Comparison of ENCODE assay signal across 19 mouse cellular contexts in the genomic region with DNA sequence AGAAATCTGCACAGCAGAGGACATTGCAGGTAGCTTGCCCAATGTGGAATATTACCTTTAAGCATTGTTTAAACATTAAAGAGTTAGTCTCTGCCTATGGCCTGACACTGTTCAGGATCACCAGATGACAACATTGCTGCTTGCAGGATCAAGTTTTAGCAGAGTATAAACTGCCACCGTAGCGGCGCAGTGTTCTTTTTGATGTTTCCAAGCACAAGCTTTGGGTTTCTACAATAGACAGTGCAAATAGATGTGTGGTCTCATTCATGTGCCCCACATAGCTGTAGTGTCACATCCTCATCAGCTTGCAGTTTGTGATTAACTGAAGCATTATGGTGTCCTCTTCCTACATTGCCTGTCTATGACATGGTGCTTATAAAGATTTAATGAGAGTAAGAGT.
DNase-seq lines count a peak whose midpoint lies in the region; ATAC-seq lines count a peak whose summit lies in the region.
"Had no signal": no experiment of that assay in that cellular context is flagged by ENCODE, and none has a peak within 500 bp of the region (broad histone marks: within the 10 kb centered on the region; RNA-seq: fewer than 3 reads in every experiment).

No protein-coding gene starts in this region.

- DNase-seq in CD4-positive helper T cell, adult 2 months (ENCODE audit: low read depth, low spot score): peak; percentile 30
- peak; percentile 56 for DNase-seq in naive thymus-derived CD4-positive, alpha-beta T cell, adult 2 months (ENCODE audit: low read depth)
- peak; percentile 55 to 66 for DNase-seq in thymus, postnatal 10 days (ENCODE audit: low spot score in 2 of 2)
- DNase-seq in thymus, postnatal 4 days: peak; percentile 64
- DNase-seq in left cerebral cortex, postnatal 10 days (ENCODE audit: extremely low spot score in 1 of 2, low spot score in 2 of 2): no peak
- DNase-seq in liver, embryonic 11.5 days (ENCODE audit: low spot score): no peak
- DNase-seq: adrenal gland, postnatal 14 days; cerebellum, adult 11-12 months; cerebellum, adult 9-10 months; cerebellum, postnatal 25 days; gastrocnemius, postnatal 10 days; heart, adult 18-20 months; heart, postnatal 14 days had no signal

- H3K36me3 ChIP-seq in kidney, embryonic 15.5 days: peaks cover 9% of the 10 kb centered on the region; the same call in 1 of the 2 replicates
- no peaks in the 10 kb centered on the region for H3K36me3 ChIP-seq in liver, embryonic 11.5 days (ENCODE audit: control insufficient read depth, insufficient read depth, low read length)
- H3K36me3 ChIP-seq: embryonic facial prominence, embryonic 12.5 days; forebrain, embryonic 15.5 days; hindbrain, embryonic 13.5 days had no signal

- no peak overlapping the region for H3K4me2 ChIP-seq in kidney, embryonic 15.5 days
- H3K4me2 ChIP-seq in liver, embryonic 11.5 days: no peak overlapping the region
- H3K4me2 ChIP-seq: embryonic facial prominence, embryonic 12.5 days; forebrain, embryonic 15.5 days; heart, embryonic 11.5 days; heart, embryonic 15.5 days; hindbrain, embryonic 13.5 days had no signal

- no peak overlapping the region for H3K27ac ChIP-seq in kidney, embryonic 15.5 days
- no peak overlapping the region for H3K27ac ChIP-seq in liver, embryonic 11.5 days (ENCODE audit: low read depth, low read length)
- H3K27ac ChIP-seq: embryonic facial prominence, embryonic 12.5 days; forebrain, embryonic 15.5 days; heart, embryonic 15.5 days; hindbrain, embryonic 13.5 days had no signal

- 95% methylated on average over 3 of the region's 3 CpGs for WGBS in kidney, embryonic 15.5 days
- WGBS in liver, embryonic 11.5 days: 94% methylated on average over 3 of the region's 3 CpGs

- H3K4me3 ChIP-seq in kidney, embryonic 15.5 days (replicated peaks): no peak overlapping the region
- no peak overlapping the region for H3K4me3 ChIP-seq in liver, embryonic 11.5 days (ENCODE audit: low read depth, low read length)
- H3K4me3 ChIP-seq: embryonic facial prominence, embryonic 12.5 days; forebrain, embryonic 15.5 days; heart, embryonic 15.5 days; hindbrain, embryonic 13.5 days had no signal

- no peaks in the 10 kb centered on the region for H3K4me1 ChIP-seq in kidney, embryonic 15.5 days
- H3K4me1 ChIP-seq in liver, embryonic 11.5 days (replicated peaks; ENCODE audit: control insufficient read depth, insufficient read depth, low read length): no peaks in the 10 kb centered on the region; the same call in 1 of the 2 replicates
- H3K4me1 ChIP-seq: embryonic facial prominence, embryonic 12.5 days; forebrain, embryonic 15.5 days; heart, embryonic 15.5 days; hindbrain, embryonic 13.5 days had no signal

- no peak for ATAC-seq in kidney, embryonic 15.5 days (replicated peaks; ENCODE audit: low FRiP score)
- no peak for ATAC-seq in liver, embryonic 11.5 days (replicated peaks; ENCODE audit: low FRiP score)
- ATAC-seq: forebrain, embryonic 15.5 days had no signal

- no peak overlapping the region for H3K9ac ChIP-seq in kidney, embryonic 15.5 days
- H3K9ac ChIP-seq in liver, embryonic 11.5 days (ENCODE audit: low read depth, low read length): no peak overlapping the region
- H3K9ac ChIP-seq: embryonic facial prominence, embryonic 12.5 days; forebrain, embryonic 15.5 days; heart, embryonic 15.5 days; hindbrain, embryonic 13.5 days had no signal

- no peaks in the 10 kb centered on the region for H3K27me3 ChIP-seq in kidney, embryonic 15.5 days
- H3K27me3 ChIP-seq in liver, embryonic 11.5 days (replicated peaks; ENCODE audit: control insufficient read depth, insufficient read depth, low read length): no peaks in the 10 kb centered on the region
- H3K27me3 ChIP-seq: embryonic facial prominence, embryonic 12.5 days; forebrain, embryonic 15.5 days; heart, embryonic 15.5 days; hindbrain, embryonic 13.5 days had no signal

- intact Hi-C loops in left cerebral cortex, postnatal 10 days (cut with DNase I): no loop called here

- no peaks in the 10 kb centered on the region for H3K9me3 ChIP-seq in kidney, embryonic 15.5 days (replicated peaks)
- no peaks in the 10 kb centered on the region for H3K9me3 ChIP-seq in liver, embryonic 11.5 days (ENCODE audit: control insufficient read depth, low read length)
- H3K9me3 ChIP-seq: embryonic facial prominence, embryonic 12.5 days; forebrain, embryonic 15.5 days; heart, embryonic 15.5 days; hindbrain, embryonic 13.5 days had no signal

Comparison
In these comparisons a context has a peak if more than half of its experiments do, and no peak if none do; other contexts are left out.
1. DNase-seq: peak in CD4-positive helper T cell, adult 2 months (single experiment), naive thymus-derived CD4-positive, alpha-beta T cell, adult 2 months (single experiment), thymus, postnatal 10 days (2 of 2) and thymus, postnatal 4 days (single experiment); none in left cerebral cortex, postnatal 10 days (0 of 2) and liver, embryonic 11.5 days (single experiment).